Mouse (Mus musculus): ENCODE measurements around the gene Golga2.
A peak's percentile ranks its signal among the peaks of the same experiment; 100 is the strongest.

The Golga2 gene

DNA sequence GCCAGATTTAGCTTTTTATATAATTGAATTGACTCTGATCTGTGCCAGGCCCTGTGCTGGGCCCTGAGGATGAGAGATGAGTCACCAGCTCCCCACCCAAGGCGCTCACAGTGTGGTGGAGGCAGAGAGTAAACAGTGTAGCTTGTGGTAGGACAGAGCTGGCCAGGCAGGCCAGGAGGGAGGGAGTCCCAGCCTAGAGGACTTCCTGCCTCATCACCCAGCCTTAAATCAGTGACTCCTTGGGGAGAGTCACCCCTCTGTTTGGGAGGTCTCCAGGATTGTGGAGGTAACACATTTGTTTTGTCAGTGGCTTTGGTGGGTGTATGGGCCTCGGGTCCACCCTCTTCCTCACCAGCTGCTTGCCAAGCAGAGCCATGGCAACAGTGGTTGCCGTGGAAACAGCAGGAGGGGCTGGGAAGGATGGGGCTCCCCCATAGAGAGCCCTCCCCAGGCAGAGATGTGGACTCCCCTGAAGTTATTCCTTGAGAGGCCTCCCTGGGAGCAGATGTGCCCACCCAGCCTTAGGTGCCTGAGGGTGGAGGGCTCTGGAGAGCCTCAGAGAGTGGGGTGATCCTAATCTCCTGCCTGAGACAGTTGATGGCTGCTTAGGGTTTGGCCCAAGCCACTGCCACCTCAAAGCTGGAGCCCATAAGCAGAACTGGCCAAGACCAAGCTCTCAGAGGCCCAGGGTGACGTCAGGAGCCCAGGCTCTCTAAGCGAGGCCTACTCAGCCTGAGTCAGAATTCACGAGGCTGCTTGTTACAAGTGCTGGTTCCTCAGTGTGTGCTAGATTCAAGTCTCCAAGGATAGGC, 55.6 kb downstream of the Golga2 start:
- no peak for DNase-seq (ENCODE audit: extremely low read depth, low read depth)

DNA sequence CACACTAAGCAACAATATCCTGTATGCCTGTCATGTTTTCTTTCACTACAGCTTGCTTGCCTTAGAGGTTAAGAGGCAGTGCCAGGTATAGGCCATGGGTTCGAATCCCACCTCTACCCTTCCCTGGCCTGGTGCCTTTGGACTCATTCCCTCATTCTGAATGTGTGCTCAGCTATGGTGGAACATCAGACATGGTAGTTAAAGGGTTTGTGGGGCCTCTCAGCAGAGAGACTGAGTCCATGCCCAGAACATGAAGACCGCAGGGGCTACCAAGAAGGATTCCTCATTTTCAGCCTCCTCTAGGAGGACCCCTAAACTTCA, 56.1 kb downstream of the Golga2 start:
- no peak for DNase-seq (ENCODE audit: extremely low read depth, low read depth)

DNA sequence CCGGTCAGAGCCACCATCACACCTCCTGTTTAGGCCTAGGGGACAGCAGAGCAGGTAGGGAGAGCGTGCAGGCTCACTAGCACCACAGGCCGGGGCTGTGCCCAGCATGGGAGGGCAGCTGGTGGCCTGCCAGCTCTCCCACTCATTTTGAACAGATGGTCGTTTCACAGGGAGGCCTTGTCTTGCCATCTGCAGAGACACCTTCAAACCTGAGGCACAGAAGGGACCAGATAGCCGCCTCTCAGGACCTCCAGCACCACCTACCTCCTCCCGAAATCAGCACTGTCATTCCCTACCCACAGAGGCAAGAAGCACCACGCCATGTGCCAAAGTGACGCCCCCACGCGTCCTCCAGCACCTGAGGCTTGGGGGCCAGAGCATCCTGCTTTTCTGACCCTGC, 56.9 kb downstream of the Golga2 start:
- no peak for DNase-seq (ENCODE audit: extremely low read depth, low read depth)

DNA sequence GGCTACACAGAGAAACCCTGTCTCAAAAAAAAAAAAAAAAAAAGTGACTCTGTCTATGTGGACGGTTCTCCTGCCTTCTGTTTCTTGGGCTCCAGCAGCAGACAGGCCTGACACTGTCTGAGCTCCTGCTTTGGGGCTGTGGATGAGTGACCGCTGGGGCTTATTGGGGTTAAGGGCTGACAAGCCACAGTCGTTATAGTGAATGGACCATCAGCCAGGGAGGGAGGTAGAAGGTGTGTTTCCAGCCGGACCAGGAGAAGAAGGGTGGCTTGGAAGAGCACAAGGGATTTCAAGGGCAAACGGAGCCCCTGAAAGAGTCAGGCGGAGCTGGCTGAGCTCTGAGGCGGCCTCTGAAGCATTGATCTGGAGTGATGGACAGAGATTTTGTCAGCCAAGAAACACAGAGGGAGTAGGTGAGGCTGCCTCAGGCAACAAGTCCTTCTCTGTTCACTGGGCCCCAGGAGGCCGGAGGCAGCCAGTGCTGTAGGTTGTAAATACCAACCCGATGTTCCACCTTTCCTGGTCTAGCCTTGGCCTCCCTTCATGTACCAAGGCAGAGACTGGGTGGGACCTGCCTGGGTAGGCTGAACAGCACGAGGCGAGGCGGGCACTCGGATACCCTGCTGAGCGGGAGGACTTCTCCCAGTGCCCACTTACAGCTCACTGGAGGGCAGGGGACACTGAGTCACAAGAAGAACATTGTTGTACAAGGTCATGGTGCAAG, 57.6 kb downstream of the Golga2 start:
- no peak for DNase-seq (ENCODE audit: extremely low read depth, low read depth)

DNA sequence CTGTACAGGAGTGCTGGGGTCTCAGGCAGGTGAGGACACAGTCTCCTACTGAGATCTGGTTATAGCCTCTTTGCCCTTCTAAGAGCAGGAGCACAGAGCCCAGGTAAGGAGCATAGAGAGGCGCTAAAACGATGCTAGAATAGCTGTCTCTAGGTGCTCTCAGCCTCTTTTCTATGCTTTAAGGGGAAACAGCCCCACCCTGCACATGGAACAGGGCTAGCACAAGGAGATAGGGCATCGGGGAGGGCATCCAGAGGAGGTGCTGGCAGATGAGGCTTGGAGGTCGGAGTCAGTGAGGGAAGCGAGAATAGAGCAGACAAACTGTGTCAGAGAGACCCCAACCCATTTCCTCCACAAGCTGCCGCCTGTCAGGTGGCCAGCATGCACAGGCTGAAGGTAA, 59.8 kb downstream of the Golga2 start:
- DNase-seq (ENCODE audit: extremely low read depth, low read depth), result no peak

DNA sequence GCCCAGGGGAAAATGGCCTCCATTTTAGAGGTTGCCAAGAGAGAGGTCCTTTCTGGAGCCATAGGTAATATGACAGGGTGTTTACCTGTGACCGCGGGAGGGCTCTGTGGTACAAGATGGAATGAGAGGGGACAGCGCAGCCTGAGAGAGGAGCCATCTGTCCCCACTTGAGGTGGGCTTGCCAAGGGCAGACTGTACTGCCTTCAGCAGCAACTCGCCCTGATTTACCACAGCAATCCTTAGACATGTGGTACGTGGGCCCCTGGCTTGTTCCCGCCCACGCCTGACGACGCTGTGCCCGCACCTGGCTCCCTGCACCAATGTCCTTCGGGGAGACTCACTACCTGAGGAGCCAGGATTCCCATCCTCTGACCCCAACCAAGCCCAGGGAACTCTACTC, 61.1 kb downstream of the Golga2 start:
- DNase-seq (ENCODE audit: extremely low read depth, low read depth), result no peak

DNA sequence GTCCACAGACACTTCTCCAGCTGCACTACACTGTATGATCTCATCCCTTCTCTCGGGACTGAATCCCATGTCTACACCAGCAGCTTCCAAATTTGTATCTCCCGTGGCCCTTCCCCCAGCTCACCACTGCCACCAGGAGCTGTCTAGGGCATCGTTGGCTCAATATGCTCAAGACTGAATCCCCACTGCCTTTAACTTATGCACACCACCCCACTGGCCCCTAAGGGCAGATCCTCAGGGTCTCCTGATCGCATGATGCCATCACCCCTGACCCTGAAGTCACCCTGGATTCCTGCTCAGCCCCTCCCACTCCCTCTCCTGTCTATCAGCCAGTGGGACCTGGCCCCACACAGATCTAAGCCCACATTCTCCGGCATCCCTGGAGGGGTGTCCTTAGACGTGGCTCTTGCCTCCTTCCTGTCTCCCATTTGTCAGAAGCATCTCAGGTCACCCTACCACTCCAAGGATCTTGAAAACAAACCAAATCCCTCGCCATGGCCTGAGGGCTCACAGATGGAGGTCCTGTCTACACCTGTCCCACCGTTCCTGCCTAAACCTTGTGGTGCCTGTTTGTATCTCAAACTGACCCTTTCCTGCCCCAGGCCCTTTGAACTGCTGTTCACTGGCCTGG, 62.6 kb downstream of the Golga2 start:
- DNase-seq (ENCODE audit: extremely low read depth, low read depth), result no peak

DNA sequence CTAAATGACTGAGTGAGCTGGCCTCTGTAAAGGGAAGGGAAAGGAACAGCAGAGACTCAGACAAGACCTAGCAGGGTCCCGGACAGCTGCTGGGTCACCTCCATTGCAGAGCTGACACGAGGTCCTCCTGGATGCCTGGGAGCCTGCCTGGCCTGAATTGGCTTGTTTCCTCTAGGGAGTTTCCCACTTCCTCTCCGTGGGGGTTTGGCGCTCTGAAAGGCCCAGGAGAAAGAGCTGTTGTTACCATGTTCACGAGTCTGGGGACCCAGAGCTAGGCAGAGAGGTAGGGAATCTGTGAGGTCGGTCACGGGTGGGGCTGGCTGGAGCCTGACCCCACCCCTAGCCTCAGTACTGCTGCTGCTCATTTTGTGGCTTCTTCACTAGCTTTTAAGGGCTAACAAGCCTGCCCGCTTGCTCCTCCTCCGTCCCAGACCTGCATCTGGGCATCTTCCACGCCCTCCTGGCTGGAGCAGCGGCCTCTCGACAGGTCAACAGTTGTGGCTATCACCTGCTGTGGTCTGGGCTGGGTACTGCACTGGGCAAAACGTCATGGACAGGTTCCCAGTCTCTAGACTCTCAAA, 63.4 kb downstream of the Golga2 start:
- no peak for DNase-seq (ENCODE audit: extremely low read depth, low read depth)

DNA sequence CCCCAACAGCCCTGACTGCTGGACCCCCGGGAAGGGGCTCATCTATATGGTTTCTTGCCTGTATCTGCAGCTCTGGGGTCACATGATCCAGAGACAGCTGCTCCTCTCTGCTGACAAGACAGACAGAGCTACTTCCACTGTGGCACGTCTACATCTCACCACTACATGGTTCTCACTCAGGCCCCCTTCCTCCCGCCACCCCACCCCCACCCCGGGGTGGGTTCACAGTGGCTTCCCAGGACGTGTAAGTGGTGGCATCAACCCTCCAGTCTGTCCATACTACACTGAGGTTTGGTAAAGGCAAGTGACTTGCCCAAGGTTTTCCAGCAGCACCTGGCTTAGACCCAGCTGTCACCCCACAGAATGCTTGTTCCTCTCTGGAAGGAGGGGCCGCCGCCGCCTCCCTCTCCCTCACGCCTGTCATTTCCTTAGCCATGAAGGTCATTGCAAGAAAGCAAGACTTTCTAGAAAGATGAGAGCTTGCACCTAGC, 64.3 kb downstream of the Golga2 start:
- DNase-seq (ENCODE audit: extremely low read depth, low read depth), result no peak

DNA sequence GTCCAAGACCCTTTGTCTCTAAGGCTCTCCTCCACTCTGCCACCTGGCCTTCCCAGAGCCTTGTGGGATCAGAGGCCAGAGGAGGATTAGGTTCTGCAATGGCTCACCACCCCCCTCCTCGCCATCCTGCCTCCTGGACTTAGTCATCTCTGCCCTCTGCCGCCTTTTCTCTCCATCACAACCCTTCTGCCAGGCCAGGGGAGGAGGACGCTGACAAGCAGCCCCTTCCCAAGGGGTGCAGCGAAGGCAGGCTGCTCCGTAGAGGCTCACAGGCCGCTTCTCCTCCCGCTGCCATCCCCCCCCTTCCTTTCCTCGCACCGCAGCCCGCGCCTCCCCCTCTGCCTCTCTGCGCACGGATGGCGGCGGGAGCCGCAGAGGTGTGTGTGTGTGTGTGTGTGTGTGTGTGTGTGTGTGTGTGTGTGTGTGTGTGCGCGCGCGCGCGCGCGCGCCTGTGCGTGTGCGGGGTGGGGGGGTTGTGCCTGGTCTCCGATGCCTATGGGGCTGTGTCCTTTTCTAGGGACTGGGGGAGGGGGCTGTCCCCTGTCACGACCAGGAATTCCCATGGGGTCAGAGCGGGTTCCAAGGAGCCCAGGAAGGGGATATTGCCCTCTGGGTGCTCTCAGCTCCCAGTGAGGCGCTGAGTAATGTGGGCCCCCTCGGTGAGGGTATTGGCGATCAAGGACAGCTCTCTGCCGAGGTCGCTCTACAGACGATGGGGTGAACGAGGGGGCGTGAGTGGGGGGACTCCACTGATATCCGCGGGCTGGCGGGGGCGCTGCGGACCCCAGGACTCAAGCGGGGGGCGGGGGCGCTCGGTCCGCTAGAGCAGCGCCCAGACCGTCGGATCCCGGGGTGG, 65.2 kb downstream of the Golga2 start, which contains the start of gene Ciz1:
TSS of gene Ciz1 (plus strand) at position 177 of the 856 bp plus-strand sequence.
- DNase-seq (ENCODE audit: extremely low read depth, low read depth), result no peak

DNA sequence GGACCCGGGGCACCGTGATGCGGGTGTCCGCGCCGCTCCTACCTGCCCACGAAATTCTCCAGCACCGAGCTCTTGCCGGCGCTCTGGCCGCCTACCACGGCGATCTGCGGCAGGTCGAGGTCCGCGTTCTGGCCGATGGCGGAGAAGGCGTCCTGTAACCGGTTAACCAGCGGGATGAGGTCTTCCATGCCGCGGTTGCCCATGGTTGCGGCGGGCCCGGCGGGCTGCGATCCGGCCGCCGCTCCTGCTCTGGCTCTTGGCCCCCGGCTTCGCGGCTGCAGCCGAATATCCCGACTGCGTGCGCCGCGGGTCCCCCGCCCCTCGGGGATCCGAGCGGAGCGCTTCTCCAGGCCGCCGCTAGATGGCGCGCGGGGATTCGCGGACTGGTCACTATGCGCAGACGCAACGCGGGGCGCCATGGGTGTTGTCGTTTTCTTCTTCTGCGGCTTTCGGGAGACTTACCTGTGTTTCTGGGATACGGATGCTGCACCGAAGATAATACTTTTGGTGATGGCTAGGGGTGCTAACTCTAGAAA, 65.9 kb downstream of the Golga2 start, which contains the start of gene Dnm1:
TSS of gene Dnm1 (minus strand) at position 332 of the 536 bp plus-strand sequence.
- peak; percentile 57 for DNase-seq (ENCODE audit: extremely low read depth, low read depth)

DNA sequence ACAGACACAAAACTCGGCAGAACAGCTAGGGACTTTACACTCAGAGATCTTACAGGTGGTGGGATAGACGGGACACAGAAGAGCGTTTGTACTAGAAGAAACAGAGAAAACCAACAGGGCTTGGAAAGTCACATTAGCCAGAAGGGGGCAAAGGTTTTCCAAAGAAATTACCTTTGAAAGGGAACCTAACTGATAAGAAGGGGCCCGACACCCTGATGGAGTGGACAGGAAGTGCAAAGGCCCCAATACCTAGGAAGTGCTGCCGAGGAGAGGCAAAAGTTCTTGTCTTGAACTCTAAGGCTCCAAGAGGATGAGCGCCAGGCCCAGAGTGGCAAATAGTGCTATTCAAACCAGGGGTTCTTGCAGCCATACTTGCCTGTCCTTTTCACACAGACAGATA, 66.7 kb downstream of the Golga2 start:
- DNase-seq (ENCODE audit: extremely low read depth, low read depth), result no peak

DNA sequence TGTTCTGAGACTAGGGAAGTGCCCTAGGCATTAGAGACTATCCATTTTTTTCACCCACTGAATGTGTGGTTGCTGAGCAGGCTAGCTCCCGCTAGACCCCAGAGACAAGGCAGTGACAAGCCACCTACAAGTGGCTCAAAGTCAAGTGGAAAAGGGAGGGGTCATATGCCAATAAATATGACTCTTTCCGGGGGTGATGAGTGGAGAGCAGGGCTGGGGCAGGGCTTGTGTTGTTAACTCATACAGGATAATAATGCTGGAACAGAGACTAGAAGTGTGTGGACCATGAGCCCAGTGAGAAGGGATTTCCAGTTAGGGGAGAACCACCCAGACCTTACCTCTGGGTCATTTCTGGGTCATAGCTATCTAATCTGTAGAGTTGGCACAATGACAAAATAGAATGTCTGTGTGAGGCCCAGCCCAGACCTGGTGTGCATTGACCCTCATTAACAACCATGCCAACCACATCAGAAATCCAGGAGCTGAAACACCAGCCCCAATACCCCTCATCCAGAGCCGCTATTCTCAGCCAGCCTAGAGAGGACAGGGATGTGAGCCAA, 67.2 kb downstream of the Golga2 start:
- DNase-seq (ENCODE audit: extremely low read depth, low read depth), result no peak

DNA sequence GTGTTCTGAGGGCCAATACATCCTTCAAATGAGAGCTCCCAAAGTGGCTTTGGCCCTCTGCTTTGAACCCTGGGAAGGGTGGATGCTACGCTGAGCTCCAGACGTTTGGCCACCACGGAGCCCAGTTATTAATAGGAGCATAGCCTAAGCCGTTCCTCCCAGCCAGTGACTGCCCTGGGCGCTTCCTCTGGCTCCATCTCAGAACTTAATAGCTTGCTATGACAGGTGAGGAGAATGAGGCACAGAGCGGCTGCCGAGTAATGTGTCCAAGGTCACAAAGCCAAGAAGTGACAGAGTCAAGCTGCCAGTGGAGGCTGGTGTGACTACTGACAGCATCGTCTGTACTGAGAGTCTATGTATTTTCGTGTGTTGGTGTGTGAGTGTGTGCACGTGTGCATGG, 69.0 kb downstream of the Golga2 start:
- DNase-seq (ENCODE audit: extremely low read depth, low read depth), result no peak

Data from MEL-GATA-1-ER (cell line).